Mouse (Mus musculus) inflammation-experienced regulatory T-cells, adult 6 months (primary cell): ENCODE data around the gene Adgrl2. TPM values are rescaled to one million over a fixed set of nuclear protein-coding genes. Genes with fewer than 3 reads are reported as not detected.

ENCODE experiments used
- ATAC-seq: one replicate; pipeline ENCODE4 v1.8.0; 2017
- polyA plus RNA-seq, 3 experiments: library from polyadenylated mRNA; unstranded; fragments of 100-300 nt; shearing (Covaris generic); gene quantifications; one replicate each; pipeline ENCODE4 v1.2.1; 2017

Gene Adgrl2
- polyA plus RNA-seq, 3 experiments from 2014 or later = 0.17 TPM; not detected in 2

DNA sequence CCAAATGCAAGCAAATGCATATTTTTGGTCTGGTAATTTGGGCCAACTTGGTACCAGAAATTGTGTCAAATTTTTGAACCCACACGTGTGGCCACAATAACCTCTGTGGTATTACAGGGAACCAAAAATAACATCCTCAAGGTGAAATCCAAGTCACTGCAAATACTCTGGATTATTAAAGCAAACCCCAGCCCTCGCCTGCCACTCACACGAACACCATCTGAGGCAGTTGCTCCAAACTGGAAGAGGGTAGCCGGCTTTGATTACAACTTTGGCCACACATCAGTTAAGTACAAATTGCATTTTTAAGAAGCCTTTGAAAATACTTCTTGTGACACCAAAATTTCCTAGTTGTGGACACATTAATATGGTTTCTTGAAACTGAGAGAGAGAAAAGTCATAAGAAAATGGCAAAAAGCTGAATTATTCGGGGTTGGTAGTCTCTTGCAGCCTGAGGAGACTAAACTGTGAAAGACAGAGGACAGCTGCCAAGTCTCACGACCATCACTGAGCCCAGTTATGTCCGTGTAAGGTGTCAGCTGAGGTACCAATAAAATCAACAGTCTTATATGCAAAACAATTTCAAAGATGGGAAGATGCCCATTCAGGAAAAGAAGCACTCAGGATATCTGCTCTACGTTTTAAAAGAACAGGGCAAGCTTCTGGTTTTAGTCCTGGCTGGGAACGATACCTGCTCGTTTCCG, 18.3 kb downstream of the Adgrl2 start:
- ATAC-seq = no peak

DNA sequence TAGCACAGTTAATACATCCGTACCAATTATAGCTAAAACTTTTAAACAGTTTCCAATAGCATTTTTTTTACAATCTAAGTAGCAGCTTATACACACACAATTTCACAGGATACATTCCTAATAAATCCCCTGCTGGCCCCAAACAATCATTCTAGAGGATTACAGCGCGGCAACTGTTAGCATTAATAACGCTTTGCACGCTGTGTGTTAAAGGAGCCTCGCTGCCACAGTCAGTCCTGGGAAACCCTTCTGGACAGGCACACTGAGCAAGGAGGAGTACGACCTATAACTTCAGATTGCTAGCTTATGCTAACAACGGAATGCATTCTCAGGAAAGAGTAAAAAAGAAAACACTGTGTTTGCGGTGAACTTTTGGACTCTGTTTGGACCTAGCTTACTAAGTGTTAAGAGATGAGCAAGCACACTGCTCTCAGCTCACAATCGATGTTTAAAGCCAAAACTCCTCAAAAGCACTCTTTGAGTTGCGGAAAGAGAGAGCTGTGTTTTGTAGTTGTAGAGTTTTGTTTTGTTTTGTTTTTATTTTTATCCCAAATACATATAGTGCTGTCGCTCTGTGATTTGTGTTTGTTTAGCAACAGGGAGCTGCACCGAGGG, 25.3 kb downstream of the Adgrl2 start:
- ATAC-seq = no peak

DNA sequence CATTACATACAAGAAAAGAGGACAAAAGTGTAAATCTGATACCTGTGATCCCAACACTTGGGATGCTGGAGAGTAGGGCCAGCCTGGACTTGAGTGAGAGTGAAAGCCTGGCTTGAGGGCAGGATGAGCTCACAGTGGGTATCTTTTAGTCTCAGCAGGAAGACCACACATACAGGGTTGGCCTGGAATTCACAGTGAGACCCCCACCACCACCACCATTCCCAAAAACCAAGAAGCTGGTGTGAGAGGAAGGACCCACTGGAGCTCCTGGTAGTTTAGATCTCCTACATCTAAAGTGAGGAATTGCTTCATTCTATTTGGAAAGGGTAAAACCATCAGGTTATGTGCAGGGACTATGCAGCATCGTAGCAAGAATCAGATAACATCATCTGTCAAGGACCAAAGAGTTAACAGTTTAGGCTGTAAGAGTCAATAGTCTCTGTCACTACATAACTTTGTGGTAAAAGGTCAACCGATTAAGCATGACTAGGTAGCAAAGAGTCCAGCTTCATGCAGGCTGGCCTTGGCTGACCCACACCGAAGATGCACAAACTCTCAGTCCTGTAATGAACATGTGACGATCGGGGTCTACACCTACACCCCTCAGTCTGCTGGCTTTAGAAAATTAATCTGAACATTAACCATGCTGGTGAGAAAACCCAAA, 26.8 kb downstream of the Adgrl2 start:
- ATAC-seq = no peak

DNA sequence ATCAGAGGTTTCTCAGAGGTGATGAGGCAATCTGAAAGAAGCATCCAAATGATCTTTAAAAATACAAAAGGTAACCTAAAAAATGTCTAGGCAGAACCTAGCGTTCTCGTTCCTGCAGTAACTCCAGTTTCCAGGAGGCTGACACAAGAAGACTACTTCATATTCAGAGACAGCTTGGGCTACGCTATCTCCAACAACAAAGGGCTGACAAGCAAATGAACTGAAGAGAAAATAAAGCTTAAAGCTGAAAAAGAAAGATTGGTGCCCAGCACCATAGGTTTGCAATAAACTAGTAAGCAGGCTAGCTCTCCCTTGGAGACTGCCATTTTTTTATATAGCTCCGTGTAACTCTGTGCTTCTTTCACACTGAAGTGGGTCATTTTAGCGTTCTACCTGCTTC, 28.7 kb downstream of the Adgrl2 start:
- no peak for ATAC-seq

DNA sequence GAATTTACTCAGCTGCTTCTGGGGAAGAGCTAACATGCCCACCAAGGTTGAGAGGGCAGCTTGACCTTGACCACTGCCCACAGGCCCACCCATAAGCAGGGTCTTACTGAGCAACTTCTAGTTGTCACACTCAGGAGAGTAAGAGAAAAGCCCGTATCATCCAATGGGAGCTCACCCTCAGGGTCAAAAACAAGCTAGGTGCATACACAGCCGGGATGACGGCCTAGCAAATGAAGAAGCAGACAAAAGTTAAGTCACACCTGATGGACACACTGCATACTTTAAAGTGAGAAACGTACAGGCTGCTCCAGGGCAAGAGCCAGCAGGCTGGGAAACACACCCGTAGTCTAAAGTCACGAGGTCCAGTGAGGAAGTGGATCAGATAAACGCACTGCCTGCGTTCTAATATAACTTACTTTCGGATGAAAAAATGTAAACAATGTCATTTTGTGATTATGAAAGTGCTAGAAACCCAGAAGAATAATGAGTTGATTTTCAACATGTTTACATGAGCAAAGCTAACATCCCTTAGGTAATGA, 29.5 kb downstream of the Adgrl2 start:
- ATAC-seq = no peak

DNA sequence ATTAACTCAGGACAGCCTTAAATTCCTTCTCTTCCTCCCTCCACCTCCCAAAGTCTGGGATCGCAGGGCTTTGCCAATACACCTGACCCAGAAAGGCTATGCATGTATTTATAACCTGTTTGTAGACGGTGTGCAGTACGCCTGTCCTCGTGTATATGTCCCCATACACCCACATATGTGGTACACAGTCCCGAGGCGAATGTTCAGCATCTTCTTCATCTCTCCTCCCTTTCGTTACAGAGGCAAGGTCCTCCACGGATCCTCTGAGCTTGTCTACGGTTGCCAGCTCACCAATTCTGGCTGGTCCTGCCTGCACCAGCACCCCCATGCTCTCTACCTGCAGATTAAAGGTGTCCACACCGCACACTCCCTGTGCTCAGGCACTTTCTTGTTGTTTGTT, 30.1 kb downstream of the Adgrl2 start:
- no peak for ATAC-seq

DNA sequence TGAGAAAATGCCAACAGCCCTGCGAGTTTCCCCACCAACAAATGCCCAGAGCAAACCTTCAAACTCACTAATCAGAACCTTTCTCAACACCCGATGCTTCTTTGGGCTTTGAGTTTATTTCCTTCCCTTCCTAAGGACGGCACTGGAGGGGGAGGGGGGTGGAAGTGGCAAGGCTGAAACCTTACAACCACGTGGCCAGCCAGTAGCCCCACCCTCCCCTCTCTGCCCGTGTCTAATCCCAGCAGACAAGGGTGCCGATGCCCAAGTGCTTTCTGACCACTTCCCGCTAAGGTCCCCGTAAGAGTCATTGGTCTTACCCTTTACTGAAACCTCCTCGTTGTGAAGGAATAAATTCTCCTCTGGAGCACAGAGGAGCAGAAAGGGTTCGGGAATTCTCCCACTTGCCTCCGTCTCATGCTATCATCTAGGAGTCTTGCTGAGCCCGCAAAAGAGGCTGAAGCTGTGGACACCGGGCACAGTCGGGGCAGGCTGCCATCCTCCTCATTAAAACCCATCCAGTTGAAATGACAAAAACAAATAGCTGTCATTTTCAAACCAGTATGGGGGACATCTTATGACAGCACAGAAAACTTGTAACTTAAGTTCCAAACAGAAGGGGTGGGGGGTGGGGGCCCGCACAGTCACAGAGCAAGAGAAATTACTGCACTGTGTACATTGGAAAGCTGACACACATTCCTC, 30.9 kb downstream of the Adgrl2 start:
- ATAC-seq = no peak

DNA sequence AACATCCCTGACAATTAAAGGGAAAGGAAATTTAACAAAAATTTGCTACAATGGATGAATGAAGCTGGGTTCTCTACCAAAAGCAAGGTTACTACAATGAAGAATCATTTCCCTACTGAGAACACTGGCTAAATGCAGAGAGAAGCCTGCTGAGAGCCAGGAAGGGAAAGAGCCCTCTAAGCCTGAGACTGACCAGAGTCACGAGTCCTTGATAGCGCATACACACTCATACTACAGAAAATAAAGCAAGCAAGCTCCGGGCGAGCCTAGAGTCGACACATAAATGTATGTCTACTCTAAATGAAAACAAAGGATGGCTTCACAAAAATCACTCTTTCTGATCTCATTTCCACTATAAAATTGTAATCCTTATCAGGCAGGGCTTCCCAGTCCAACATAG, 31.6 kb downstream of the Adgrl2 start:
- no peak for ATAC-seq

DNA sequence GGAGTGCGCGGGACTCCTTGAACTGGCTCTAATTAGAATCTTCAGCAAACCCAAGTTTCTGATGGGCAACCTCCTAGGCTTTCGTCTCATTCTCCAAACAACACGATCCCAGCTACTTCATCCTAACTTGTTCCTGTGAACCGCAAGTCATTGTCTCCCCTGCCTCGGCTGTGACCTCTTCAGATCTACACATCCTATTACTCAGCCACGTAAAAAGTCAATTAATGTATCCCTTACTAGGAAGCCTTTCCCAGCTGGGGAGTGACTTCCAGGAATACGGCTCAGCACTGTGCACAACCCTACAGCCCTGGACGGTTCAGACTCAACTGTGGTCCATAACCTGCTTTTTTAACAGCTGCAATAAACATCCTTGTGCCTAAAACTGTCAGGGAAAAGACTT, 32.2 kb downstream of the Adgrl2 start:
- ATAC-seq = no peak

DNA sequence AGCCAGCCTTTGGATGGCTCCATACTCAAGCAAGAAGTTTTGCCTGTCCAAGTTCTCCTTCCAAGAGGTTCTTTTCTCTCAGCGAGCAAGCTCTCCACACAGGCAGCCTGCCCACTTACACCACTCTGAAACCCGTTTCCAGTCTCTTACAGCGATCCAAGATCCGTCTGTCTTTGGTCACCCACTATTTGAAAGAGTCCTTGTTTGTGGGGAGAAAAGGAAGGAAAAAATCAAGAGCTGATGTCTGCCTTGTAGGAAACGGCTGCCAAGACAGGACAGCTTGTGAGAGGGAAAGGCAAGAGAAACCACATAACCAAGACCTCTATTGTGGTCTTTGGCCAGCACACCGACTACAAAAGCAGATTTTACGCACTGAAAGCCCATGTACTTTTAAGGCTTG, 33.5 kb downstream of the Adgrl2 start:
- ATAC-seq = no peak

DNA sequence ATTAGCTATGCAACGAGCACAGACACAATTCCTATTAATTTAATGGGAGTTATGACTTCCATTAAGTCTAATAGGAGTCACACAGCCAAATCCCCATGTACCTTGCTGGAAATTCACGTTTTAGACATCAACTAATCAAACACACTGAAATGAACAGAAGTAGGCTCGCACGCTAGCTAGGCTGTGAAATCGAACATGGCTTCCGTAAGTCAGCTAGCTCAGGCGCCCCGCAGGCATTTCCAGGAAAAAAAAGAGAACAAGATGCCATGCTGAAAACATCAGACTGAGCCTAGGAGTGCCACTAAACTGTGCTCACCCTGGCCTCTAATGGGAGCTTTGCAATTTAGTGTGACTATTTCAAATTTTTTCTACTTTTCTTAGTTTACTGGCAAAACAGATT, 40.6 kb downstream of the Adgrl2 start:
- ATAC-seq = no peak

DNA sequence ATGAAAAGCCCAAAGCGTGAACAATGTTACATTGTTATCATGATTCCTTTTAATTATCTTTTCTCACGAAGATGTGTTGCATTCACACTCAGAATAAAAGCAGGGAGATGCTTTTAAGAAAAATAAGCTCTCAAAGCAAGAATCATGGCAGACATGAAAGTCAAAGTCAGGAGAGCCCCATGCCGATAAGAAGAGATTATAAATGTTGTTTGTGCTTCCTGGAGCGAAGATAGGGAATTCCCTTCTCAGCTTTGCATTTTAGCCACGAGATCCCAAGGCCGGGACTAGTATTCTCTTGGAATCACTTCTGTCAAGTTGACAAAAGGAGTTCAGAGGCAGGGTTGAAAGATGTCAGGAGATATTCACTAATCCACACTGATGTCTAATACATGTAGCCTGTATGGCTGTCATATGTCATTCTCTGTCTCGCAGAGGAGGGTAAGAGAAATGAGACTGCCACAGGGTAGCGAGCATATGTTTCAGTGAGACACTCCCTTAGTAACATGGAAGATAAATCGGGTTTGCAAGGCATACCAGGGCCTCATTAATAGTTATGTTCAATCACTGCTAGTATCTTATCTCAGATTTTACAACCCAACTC, 42.5 kb downstream of the Adgrl2 start:
- ATAC-seq = no peak

DNA sequence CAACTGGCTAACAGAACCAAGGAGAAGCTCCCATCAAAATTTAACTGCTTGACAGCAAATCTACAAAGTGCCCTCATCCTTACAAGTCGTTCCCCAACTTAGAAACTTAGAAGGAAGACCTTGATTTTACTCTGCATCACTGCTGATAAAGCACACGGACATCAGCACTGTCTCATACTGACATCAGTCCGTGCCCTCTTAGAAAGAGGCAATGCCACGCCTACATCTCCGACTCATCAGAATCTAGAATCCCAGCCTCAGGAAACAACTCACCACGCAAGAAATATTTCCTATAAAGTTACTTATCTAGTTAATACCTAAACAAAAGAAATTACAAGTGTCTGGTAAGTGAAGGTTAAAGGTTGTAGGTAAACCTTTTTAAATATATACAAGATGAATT, 43.1 kb downstream of the Adgrl2 start:
- ATAC-seq = no peak

DNA sequence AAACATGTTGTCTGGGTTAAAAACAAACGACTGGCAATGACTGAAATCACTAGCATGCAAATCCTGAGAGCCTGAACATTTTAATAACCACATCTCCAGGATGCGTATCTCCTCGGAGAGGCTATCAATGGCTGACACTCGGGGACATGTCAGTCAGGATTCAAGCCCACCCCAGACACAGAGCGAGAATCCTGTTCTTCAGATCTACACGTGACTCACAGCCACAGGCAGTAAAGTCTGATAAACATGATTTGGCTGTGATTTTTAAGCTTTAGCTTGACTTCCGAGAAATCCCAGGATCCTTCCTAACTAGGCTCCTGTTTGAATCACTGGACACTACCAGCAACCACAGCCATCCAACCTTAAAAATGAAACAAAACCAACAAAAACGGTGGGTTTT, 44.8 kb downstream of the Adgrl2 start:
- no peak for ATAC-seq

DNA sequence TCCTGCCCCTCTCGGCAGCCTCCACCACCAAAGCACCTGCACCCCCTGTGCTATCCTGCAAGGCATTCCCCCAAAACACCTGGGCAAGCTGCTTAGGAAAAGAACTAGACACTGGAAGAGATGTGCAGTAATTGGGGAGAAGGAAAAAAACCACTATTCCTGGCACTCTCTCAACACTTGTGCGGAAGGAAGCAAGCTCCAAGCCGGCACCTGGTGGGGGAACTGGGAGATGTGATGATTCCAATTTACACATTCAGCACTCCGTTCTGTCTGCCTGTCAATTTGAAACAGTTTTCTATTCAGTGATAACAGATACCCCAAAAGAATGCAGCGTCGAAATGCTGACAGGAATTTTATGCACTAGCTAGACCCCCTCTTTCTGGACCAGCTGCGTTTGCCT, 50.9 kb downstream of the Adgrl2 start:
- ATAC-seq = no peak

DNA sequence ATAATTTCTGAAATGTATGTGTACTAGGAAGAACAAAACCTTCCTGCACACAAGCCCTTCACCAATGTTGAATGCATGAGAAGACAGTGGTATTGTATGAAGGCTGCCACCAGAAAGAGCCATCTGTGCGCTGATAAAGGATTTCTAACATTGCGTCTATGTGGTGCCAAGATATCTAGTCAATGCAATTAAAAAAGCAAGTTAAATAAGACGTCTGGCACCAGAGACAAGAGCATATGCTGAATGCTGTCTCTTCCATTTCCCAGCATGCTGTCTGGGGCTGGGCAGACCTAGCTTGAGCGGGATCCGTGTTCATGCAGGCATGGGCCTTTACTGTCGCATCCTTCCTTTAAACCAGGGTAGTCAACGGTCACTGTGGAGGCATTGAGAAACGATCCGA, 55.3 kb downstream of the Adgrl2 start:
- no peak for ATAC-seq

DNA sequence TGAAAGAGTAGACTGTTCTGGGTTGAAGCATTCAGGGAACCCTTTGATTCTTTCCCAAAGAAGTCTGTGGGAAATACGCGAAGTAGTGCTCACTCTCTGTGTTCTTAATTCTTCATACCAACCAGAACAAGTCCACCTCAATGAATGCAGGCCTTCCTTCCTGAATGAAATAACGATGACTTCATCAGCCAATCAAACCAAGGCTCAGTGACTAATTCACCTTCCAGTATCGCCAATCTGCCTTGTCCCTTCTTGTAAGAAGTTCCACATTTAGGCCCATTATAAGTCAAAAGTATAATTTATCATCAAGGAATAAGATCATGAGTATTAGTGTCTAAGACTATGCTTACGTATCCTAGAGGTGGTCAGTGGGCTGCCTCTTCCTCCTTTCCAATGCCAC, 56.1 kb downstream of the Adgrl2 start:
- ATAC-seq = no peak

DNA sequence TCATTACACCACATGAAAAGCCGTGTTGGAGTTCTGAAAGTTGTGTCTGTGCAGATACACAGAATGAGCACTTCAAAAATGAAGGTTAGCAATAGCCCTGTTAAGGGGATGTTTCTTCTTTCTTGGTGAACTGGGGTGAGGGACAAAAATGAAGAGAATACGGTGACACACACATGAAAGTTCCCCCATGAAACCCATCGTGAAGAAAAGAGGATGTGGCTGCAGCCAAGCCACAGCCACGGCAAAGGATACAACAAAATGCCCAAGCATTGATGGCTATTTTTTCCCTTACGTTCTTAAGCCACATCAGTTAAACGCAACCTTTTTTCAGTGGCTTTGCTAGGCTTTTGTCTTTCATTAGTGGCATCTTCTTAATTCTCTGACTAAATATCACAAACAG, 57.2 kb downstream of the Adgrl2 start:
- no peak for ATAC-seq

DNA sequence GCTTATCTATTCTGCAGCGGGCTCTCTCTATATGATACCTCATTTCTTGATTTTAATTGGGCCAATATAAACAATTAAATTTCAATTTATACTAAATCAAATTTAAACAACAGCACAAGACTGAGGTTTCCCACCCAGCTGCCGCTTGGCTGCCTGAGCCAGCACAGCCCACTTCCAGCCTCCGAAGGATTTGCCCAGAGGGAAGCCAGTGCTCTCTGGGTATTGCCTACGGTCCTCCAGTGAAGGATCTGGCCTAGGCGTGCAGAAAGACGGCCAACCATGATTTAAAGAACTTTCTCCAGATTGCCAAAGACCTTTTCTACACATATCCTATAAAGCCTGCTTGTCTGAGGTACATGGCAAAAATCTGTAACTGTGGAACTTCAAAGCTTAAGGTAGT, 59.4 kb downstream of the Adgrl2 start:
- ATAC-seq = no peak

DNA sequence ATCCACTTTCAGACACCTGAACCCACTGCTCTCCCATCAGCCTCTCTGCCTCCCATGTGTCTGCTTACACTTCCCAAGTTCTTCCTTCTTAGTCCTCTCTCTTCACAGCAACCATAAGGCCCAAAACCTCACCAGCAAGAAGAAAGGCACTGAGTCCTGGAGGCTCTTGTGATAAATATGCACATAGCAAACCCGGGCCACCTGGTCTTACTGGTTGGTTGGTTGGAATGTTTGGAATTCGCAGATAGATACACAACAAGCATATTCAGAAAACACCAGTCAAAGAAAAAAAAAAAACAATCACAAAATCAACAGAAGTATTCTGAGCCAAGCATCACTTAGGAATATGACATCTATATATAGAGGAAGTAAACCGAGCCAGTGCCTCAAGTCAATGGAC, 64.0 kb downstream of the Adgrl2 start:
- ATAC-seq = no peak

DNA sequence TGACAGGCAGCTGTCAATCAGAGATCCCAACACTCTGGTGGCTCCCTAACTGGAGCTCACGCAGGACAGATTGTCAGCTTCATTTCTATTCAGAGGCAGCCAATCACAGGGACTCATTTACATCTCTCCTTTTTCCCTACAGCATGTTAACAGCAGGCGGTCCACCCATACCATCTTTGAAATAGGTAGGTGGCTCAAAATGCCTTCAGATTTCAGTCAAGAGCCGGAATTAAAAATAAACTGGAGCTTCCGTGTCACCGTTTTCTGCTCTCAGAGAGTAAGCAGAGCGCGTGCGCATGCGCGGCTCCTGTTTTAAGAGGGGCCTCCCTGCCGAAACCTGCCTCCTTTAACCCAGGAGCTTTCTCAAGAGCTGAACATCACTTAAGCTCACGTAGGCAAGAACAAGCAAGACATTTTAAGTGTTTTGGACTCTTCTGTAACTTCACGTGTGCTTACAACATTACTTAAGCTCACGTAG, 67.7 kb downstream of the Adgrl2 start:
- no peak for ATAC-seq

DNA sequence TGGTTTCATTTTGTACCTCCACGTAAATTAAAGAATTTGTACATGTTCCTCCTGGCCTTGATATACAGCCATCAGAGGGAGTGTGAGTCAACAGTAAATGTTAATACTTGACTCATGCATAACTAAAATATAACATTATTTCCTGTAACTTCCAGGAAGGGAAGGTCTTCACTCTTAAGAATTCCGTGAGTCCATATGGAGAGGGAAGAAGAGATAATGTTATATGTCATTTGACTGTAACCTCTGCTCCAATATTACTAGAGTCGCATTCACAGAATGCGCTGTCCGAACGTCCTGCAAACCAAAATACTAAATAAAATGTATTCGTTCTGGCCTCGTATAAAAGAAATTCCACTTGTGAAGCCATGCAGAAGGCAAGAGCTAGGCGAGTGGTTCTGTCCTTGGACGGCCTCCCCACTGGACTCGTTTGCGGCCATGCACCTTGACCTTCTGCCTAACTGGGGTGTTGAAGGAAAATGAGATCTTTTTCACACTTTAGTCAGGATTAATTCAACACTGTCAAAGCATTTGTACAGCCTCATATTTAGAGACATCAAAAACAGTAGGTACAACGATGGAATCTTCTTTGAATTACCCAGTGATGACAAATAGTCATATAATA, 68.3 kb downstream of the Adgrl2 start:
- no peak for ATAC-seq
